Mouse (Mus musculus) CH12.LX (cell line): ENCODE results near the gene Irf6. TPM values are rescaled to one million over a fixed set of nuclear protein-coding genes. Genes with fewer than 3 reads are reported as not detected.

Experiments
- DNase-seq: peaks from one replicate; pipeline ENCODE4 v3.0.0-alpha.2; 2013; ENCODE audit errors: extremely low read depth
- H3K27ac ChIP-seq: 2 replicates; pipeline ENCODE4 v1.5.1; 2012; ENCODE audit warnings: low read depth, mild to moderate bottlenecking, control low read depth, moderate library complexity; ENCODE audit not compliant: insufficient read depth
- H3K27me3 ChIP-seq: replicated peaks from 2 replicates; pipeline ENCODE3; 2012; ENCODE audit warnings: inconsistent platforms
- H3K36me3 ChIP-seq, 2 experiments: replicated peaks in 1 of 2; 2 replicates each; pipeline versions ENCODE3 to v1.6.1; 2012; ENCODE audit warnings: inconsistent platforms in 1 of 2, low read length in 1 of 2, mild to moderate bottlenecking in 1 of 2, mixed read lengths in 1 of 2, moderate library complexity in 1 of 2; ENCODE audit not compliant: control insufficient read depth in 1 of 2, insufficient read depth in 1 of 2
- H3K4me1 ChIP-seq, 2 experiments: 2 replicates each; pipeline ENCODE4 v1.6.1; 2012; ENCODE audit warnings: inconsistent platforms in 1 of 2, moderate library complexity in 1 of 2; ENCODE audit not compliant: insufficient read depth in 2 of 2, control insufficient read depth in 1 of 2
- H3K4me2 ChIP-seq: 2 replicates; pipeline ENCODE4 v1.6.1; 2012; ENCODE audit warnings: low read depth, mild to moderate bottlenecking, control low read depth; ENCODE audit not compliant: poor library complexity, insufficient read depth, severe bottlenecking
- H3K4me3 ChIP-seq, 3 experiments: fragments of 150-350 bp in 1 of 3; sonication (generic) in 1 of 3; replicated peaks in 1 of 3; 2 replicates each; pipeline versions ENCODE3 to v1.5.1; 2011 to 2012; ENCODE audit warnings: low read depth in 2 of 3, low read length in 2 of 3, mild to moderate bottlenecking in 2 of 3, moderate library complexity in 2 of 3, control low read depth in 1 of 3, improper control_type of control experiment in 1 of 3, inconsistent platforms in 1 of 3, mixed read lengths in 1 of 3; ENCODE audit not compliant: poor library complexity in 1 of 3
- H3K79me2 ChIP-seq: replicated peaks from 2 replicates; pipeline ENCODE4 v1.6.1; 2012; ENCODE audit warnings: mild to moderate bottlenecking, moderate library complexity; ENCODE audit not compliant: control insufficient read depth, poor library complexity, insufficient read depth, severe bottlenecking; ENCODE audit errors: extremely low read depth
- H3K9ac ChIP-seq: 2 replicates; pipeline ENCODE4 v1.6.1; 2012; ENCODE audit warnings: low read depth, mild to moderate bottlenecking, control low read depth, moderate library complexity; ENCODE audit not compliant: insufficient read depth
- H3K9me3 ChIP-seq: replicated peaks from 2 replicates; pipeline ENCODE3; 2012; ENCODE audit warnings: low read length, inconsistent platforms, mixed read lengths
- CHD1 ChIP-seq: IDR thresholded peaks from 2 replicates; pipeline ENCODE4 v1.6.1; 2012; ENCODE audit warnings: low read depth, low read length, improper control_type of control experiment, inconsistent platforms
- CHD2 ChIP-seq: IDR thresholded peaks from 2 replicates; pipeline ENCODE4 v1.6.1; 2011; ENCODE audit warnings: low read length, improper control_type of control experiment
- CTCF ChIP-seq, 2 experiments: IDR thresholded peaks in 1 of 2; conservative IDR thresholded peaks in 1 of 2; 2 replicates each; pipeline ENCODE4 v1.5.1; 2011 to 2012; ENCODE audit warnings: low read depth in 2 of 2, low read length in 2 of 2, improper control_type of control experiment in 1 of 2, inconsistent platforms in 1 of 2, mild to moderate bottlenecking in 1 of 2, moderate library complexity in 1 of 2
- EP300 ChIP-seq: IDR thresholded peaks from 2 replicates; pipeline ENCODE4 v1.6.1; 2011; ENCODE audit warnings: low read length, improper control_type of control experiment
- ETS1 ChIP-seq: conservative IDR thresholded peaks from 2 replicates; pipeline ENCODE4 v1.6.1; 2012; ENCODE audit warnings: low read depth, mild to moderate bottlenecking, inconsistent platforms, low read length, improper control_type of control experiment, moderate library complexity
- GABPA ChIP-seq: IDR thresholded peaks from 2 replicates; pipeline ENCODE4 v1.6.1; 2012; ENCODE audit warnings: low read depth, low read length, improper control_type of control experiment, inconsistent platforms; ENCODE audit not compliant: insufficient replicate concordance
- HCFC1 ChIP-seq: IDR thresholded peaks from 2 replicates; pipeline ENCODE4 v1.6.1; 2012; ENCODE audit warnings: low read depth, mild to moderate bottlenecking, inconsistent platforms, low read length, improper control_type of control experiment
- KAT2A ChIP-seq: IDR thresholded peaks from 2 replicates; pipeline ENCODE4 v1.6.1; 2012; ENCODE audit warnings: low read length, improper control_type of control experiment, inconsistent platforms; ENCODE audit not compliant: insufficient replicate concordance
- MAZ ChIP-seq: IDR thresholded peaks from 2 replicates; pipeline ENCODE4 v1.6.1; 2012; ENCODE audit warnings: low read depth, mild to moderate bottlenecking, inconsistent platforms, low read length, improper control_type of control experiment, moderate library complexity
- MEF2A ChIP-seq: IDR thresholded peaks from 2 replicates; pipeline ENCODE4 v1.6.1; 2014; ENCODE audit warnings: low read depth, mild to moderate bottlenecking, inconsistent platforms, low read length, improper control_type of control experiment, borderline replicate concordance
- MXI1 ChIP-seq: IDR thresholded peaks from 2 replicates; pipeline ENCODE4 v1.6.1; 2011; ENCODE audit warnings: mild to moderate bottlenecking, low read depth, low read length, improper control_type of control experiment
- MYC ChIP-seq: IDR thresholded peaks from 2 replicates; pipeline ENCODE4 v1.6.1; 2011; ENCODE audit warnings: low read depth, mild to moderate bottlenecking, improper control_type of control experiment, low read length
- NELFE ChIP-seq: IDR thresholded peaks from 2 replicates; pipeline ENCODE4 v1.6.1; 2011; ENCODE audit warnings: low read depth, low read length, improper control_type of control experiment
- PAX5 ChIP-seq: IDR thresholded peaks from 2 replicates; pipeline ENCODE4 v1.6.1; 2012; ENCODE audit warnings: low read length, inconsistent platforms, mixed read lengths
- RAD21 ChIP-seq: IDR thresholded peaks from 2 replicates; pipeline ENCODE4 v1.6.1; 2011; ENCODE audit warnings: low read depth, mild to moderate bottlenecking, low read length, improper control_type of control experiment, moderate library complexity
- SMC3 ChIP-seq: IDR thresholded peaks from 2 replicates; pipeline ENCODE4 v1.6.1; 2011; ENCODE audit warnings: low read depth, low read length, improper control_type of control experiment
- UBTF ChIP-seq: IDR thresholded peaks from 2 replicates; pipeline ENCODE4 v1.6.1; 2012; ENCODE audit warnings: low read depth, mild to moderate bottlenecking, inconsistent platforms, low read length, improper control_type of control experiment, moderate library complexity
- USF1 ChIP-seq: IDR thresholded peaks from 2 replicates; pipeline ENCODE4 v1.6.1; 2014; ENCODE audit warnings: low read depth, mild to moderate bottlenecking, inconsistent platforms, low read length, improper control_type of control experiment
- ZC3H11A ChIP-seq: IDR thresholded peaks from 2 replicates; pipeline ENCODE4 v1.6.1; 2012; ENCODE audit warnings: low read depth, mild to moderate bottlenecking, inconsistent platforms, low read length, improper control_type of control experiment
- ZMIZ1 ChIP-seq: IDR thresholded peaks from 2 replicates; pipeline ENCODE4 v1.6.1; 2012; ENCODE audit warnings: low read depth, mild to moderate bottlenecking, inconsistent platforms, low read length, improper control_type of control experiment
- dilution Hi-C: fragments of 300-500 bp; cut with MboI; formaldehyde crosslinking; loops from 2 replicates; pipeline ENCODE4 v1.14.3; 2020; ENCODE audit warnings: low sequenced_read_pairs; ENCODE audit not compliant: extremely low pct_unique_long_range_greater_than_20kb, extremely low pct_ligation_motif_present
- in situ Hi-C: fragments of 300-500 bp; cut with MboI; formaldehyde crosslinking; loops from 3 replicates; pipeline ENCODE4 v1.14.3; 2019; ENCODE audit warnings: low sequenced_read_pairs, low pct_ligation_motif_present, low pct_unique_long_range_greater_than_20kb, mixed read lengths
- polyA plus RNA-seq: library from polyadenylated mRNA; unstranded; fragments of >175 nt; gene quantifications from 2 replicates; pipeline ENCODE4 v1.2.1, GENCODE M21; 2012; ENCODE audit warnings: low read depth; ENCODE audit not compliant: insufficient read length
- total RNA-seq, 2 experiments: library from RNA; depleted of rRNA; stranded (reverse); fragments of 300-350 nt in 1 of 2; fragments of >200 nt in 1 of 2; gene quantifications; 2 replicates each; pipeline ENCODE4 v1.2.3; 2012 to 2014

The Irf6 gene
- total and polyA plus RNA-seq, 3 experiments = 0.31 to 13.0 (median 0.43) TPM

DNA sequence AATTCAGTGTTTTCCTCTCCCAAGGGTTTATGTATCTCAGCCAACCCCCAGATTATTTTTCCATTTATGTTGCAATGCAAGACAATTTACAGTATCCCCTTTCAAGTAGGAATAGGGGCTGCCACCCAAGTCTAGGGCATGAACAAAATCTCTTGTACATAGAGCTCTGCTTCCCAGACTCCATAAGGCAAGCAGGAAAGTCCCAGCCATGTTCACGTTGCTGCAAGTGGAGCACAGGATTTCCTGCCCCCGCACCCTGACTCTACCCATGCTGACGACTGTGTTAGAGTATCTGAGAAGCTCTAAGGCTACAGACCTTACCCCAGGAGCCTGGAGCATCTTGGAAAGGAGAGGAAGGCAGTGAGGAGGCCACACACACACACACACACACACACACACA lies 36.9 kb downstream of the Irf6 start:
- H3K4me1 ChIP-seq = peaks cover 8 to 78% of the 10 kb centered on the region in 2 experiments
- H3K4me3 ChIP-seq = no peak overlapping the region
- in situ Hi-C loops = no loop called here
- no peak for TF ChIP-seq CHD1
- no peak for TF ChIP-seq ETS1
- TF ChIP-seq ZC3H11A = no peak
- no peak for TF ChIP-seq CHD2
- no peak for TF ChIP-seq UBTF
- TF ChIP-seq MAZ = no peak
- TF ChIP-seq HCFC1 = no peak
- TF ChIP-seq RAD21 = no peak
- TF ChIP-seq ZMIZ1 = no peak
- no peak for TF ChIP-seq EP300
- no peak for TF ChIP-seq USF1
- no peak for TF ChIP-seq SMC3
- TF ChIP-seq NELFE = no peak
- TF ChIP-seq MEF2A = no peak
- no peak for TF ChIP-seq MXI1
- TF ChIP-seq KAT2A = no peak
- TF ChIP-seq PAX5 = no peak
- TF ChIP-seq, all 38 proteins: peak for 0
- DNase-seq = no peak
- dilution Hi-C loops = no loop called here
- Histone ChIP-seq H3K79me2 (peaks cover 4% of the 10 kb centered on the region; the same call in 1 of the 2 replicates), H3K9me3 (no peaks in the 10 kb centered on the region), H3K4me2 (no peak overlapping the region), H3K9ac (no peak overlapping the region), H3K36me3 (peaks cover 83 to 94% of the 10 kb centered on the region in 2 experiments), H3K27me3 (no peaks in the 10 kb centered on the region), H3K27ac (no peak overlapping the region)

DNA sequence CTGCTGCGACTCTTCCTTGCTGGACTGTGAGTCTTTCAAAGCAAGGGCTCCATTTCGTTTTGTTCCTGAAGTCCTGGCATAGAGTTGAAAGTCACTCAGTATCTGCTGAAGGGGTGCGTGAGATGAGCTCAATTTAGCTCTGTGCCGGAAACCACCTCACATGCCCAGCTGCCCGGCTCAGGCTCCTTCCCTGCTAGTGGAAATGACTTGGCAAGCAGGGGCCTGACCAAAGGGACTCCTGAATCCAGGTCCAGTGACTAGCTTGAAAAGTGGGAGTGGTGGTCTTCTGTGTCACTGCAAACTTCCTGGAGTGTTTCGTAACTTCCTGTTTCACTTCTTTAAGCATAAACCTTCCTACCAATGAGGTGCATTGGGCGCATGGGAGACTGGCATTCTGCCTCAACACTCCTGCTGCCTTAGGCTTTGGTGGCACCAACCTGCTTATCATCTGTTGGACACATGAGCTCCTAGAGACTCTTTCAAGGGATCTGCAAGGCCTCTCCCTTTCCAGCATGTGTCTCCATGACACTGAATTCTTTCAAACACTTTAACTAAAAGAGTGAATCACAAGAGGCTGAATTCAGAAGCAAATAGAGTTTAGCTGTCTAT lies 38.9 kb downstream of the Irf6 start:
- H3K9me3 ChIP-seq = no peaks in the 10 kb centered on the region
- dilution Hi-C loops = no loop called here

More for the DNA sequence above, 38.9 kb downstream of the Irf6 start:
- no peak overlapping the region for H3K4me2 ChIP-seq
- H3K27ac ChIP-seq = peak overlapping the region; percentile 13
- no peak overlapping the region for H3K9ac ChIP-seq
- peaks cover 87 to 94% of the 10 kb centered on the region in 2 experiments for H3K36me3 ChIP-seq
- no peaks in the 10 kb centered on the region for H3K27me3 ChIP-seq
- TF ChIP-seq ETS1 (no peak), CTCF (conservative IDR thresholded peaks at IDR 0.05 in 1 of 2, IDR thresholded peaks at IDR 0.05 in 1 of 2; ENCODE audit: low read depth in 2 of 2, low read length in 2 of 2) (no peak), GABPA (no peak), MYC (no peak)
- H3K4me3 ChIP-seq = no peak overlapping the region
- peaks cover 6% of the 10 kb centered on the region; the same call in 1 of the 2 replicates for H3K79me2 ChIP-seq
- H3K4me1 ChIP-seq = peaks cover 10 to 80% of the 10 kb centered on the region in 2 experiments
- DNase-seq = no peak
- in situ Hi-C loops = no loop called here
